Mouse (Mus musculus) midbrain, embryonic 16.5 days (tissue): Measurements from ENCODE around the gene Apoa4. TPM values are rescaled to one million over a fixed set of nuclear protein-coding genes. Genes with fewer than 3 reads are reported as not detected.

Experiments used
- ATAC-seq: fragments of 200-750 bp; cut with Nextera tagmentation; 2 replicates; pipeline ENCODE4 v1.8.0; 2017; ENCODE audit warnings: moderate TSS enrichment
- H3K27ac ChIP-seq: fragments of 300-500 bp; sonication (generic); 2 replicates; pipeline ENCODE4 v1.5.1; 2014; ENCODE audit warnings: mild to moderate bottlenecking, low read length, mixed read lengths
- H3K27me3 ChIP-seq: fragments of 300-500 bp; sonication (generic); 2 replicates; pipeline ENCODE4 v1.6.1; 2014; ENCODE audit warnings: low read depth, low read length, mixed read lengths; ENCODE audit not compliant: control insufficient read depth, insufficient read depth
- H3K36me3 ChIP-seq: fragments of 300-500 bp; sonication (generic); 2 replicates; pipeline ENCODE4 v1.6.1; 2014; ENCODE audit warnings: mild to moderate bottlenecking, low read length, moderate library complexity, mixed read lengths; ENCODE audit not compliant: control insufficient read depth, insufficient read depth
- H3K4me1 ChIP-seq: fragments of 300-500 bp; sonication (generic); 2 replicates; pipeline ENCODE4 v1.6.1; 2014; ENCODE audit warnings: mild to moderate bottlenecking, low read length, mixed read lengths; ENCODE audit not compliant: control insufficient read depth, insufficient read depth
- H3K4me2 ChIP-seq: fragments of 300-500 bp; sonication (generic); 2 replicates; pipeline ENCODE4 v1.6.1; 2014; ENCODE audit warnings: mild to moderate bottlenecking, low read length, mixed read lengths
- H3K4me3 ChIP-seq: fragments of 300-500 bp; sonication (generic); 2 replicates; pipeline ENCODE4 v1.5.1; 2014; ENCODE audit warnings: low read depth, mild to moderate bottlenecking, low read length, moderate library complexity, mixed read lengths
- H3K9ac ChIP-seq: fragments of 300-500 bp; sonication (generic); 2 replicates; pipeline ENCODE4 v1.6.1; 2014; ENCODE audit warnings: low read depth, low read length, mixed read lengths
- H3K9me3 ChIP-seq: fragments of 300-500 bp; sonication (generic); replicated peaks from 2 replicates; pipeline ENCODE4 v1.6.1; 2014; ENCODE audit warnings: mild to moderate bottlenecking, low read length, mixed read lengths; ENCODE audit not compliant: control insufficient read depth, poor library complexity, severe bottlenecking
- WGBS: fragments of 180-500 bp; shearing (Covaris S2); extraction: QIAGEN DNeasy Blood & Tissue Kit; methylation state at CpG from one replicate; pipeline ENCODE4 v1.1.7; 2014; 5-methylcytosine and 5-hydroxymethylcytosine counted together
- polyA plus RNA-seq: library from polyadenylated mRNA; unstranded; fragments of >200 nt; fragmentation: Nextera tagmentation; extraction: Ambion mirVana; gene quantifications from 2 replicates; pipeline ENCODE4 v1.2.1, GENCODE M21; 2015

Apoa4 gene
- polyA plus RNA-seq, 1 experiment from 2014 or later = not detected

GRCm38 (mm10) chr9:46256658-46257385, 16.3 kb downstream of the Apoa4 start:
- H3K27ac ChIP-seq = no peak overlapping the region
- H3K36me3 ChIP-seq = no peaks in the 10 kb centered on the region
- 90% methylated on average over 10 of the region's 10 CpGs for WGBS
- no peaks in the 10 kb centered on the region for H3K9me3 ChIP-seq
- H3K4me1 ChIP-seq = no peaks in the 10 kb centered on the region
- H3K4me2 ChIP-seq = no peak overlapping the region
- no peak overlapping the region for H3K9ac ChIP-seq
- no peak overlapping the region for H3K4me3 ChIP-seq
- no peak for ATAC-seq
- peaks cover 10% of the 10 kb centered on the region for H3K27me3 ChIP-seq

DNA sequence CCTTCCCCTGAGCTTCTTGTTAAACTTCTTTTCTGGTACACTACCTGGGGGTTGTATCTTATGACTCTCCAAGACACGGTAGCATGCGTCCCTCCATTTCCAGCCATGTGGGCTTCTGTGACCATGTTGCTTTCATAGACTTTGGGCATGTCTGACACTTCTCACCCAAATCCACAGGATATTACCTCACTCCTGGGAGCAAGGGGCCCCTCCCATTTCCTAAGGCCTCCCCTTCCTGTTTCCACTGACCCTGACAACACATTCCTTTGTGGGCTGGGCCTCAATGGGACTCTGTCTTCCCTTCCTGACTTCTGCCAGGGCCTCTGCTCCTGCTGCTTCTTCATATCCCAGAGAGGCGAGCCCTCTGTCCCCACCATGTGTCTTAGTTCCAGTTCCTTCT, 17.1 kb downstream of the Apoa4 start:
- no peak overlapping the region for H3K4me3 ChIP-seq
- H3K27me3 ChIP-seq = peaks cover 8% of the 10 kb centered on the region
- no peaks in the 10 kb centered on the region for H3K9me3 ChIP-seq
- no peak overlapping the region for H3K9ac ChIP-seq
- no peak for ATAC-seq
- 85% methylated on average over 3 of the region's 3 CpGs for WGBS
- H3K27ac ChIP-seq = no peak overlapping the region
- H3K36me3 ChIP-seq = no peaks in the 10 kb centered on the region
- no peak overlapping the region for H3K4me2 ChIP-seq
- H3K4me1 ChIP-seq = no peaks in the 10 kb centered on the region

DNA sequence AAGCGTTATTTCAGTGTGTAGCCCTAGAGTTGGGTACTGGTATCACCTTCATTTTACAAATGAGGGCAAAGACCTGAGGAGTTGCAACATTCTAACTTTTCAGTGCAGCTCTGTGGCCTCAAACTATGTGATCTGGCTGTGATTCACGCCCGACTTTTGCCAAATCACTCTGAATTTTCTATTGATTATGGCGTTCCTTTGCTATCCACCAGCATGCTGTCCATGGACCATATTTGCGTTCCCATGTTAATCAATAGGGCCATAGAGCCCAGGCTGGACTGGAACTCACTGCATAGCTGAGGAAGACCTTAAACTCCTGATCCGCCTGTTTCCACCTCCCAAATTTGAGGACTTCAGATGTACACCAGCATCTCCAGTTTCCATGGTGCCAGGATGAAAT, 18.6 kb downstream of the Apoa4 start:
- 91% methylated on average over 6 of the region's 6 CpGs for WGBS
- peaks cover 8% of the 10 kb centered on the region for H3K27me3 ChIP-seq
- H3K27ac ChIP-seq = no peak overlapping the region

DNA sequence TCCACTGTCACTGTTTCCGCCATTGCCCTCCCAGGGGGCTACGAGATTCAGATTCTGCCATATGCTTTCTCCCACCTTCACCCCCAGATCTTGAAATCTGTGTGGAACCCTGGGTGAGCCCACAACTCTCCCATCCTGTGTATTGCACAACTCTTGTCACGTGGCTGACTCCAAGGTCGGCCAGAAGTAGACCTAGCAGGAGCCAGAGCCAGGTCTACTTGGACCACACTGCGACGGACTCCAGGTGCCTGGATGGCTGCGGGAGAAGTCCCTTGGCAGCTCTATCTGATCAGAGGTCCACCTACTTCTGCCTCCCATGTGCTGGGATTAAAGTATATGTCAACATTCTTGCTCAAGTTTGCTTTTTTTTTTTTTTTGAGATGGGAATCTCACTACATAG, 20.6 kb downstream of the Apoa4 start:
- H3K4me1 ChIP-seq = no peaks in the 10 kb centered on the region
- WGBS = 85% methylated on average over 7 of the region's 7 CpGs
- no peak overlapping the region for H3K4me3 ChIP-seq
- no peak for ATAC-seq
- peaks cover 5% of the 10 kb centered on the region for H3K27me3 ChIP-seq
- H3K9me3 ChIP-seq = no peaks in the 10 kb centered on the region
- no peak overlapping the region for H3K27ac ChIP-seq
- no peak overlapping the region for H3K9ac ChIP-seq
- H3K36me3 ChIP-seq = no peaks in the 10 kb centered on the region
- no peak overlapping the region for H3K4me2 ChIP-seq

More for the DNA sequence above, 18.6 kb downstream of the Apoa4 start:
- Histone ChIP-seq H3K4me1 (no peaks in the 10 kb centered on the region), H3K9ac (no peak overlapping the region), H3K4me2 (no peak overlapping the region), H3K36me3 (no peaks in the 10 kb centered on the region), H3K4me3 (no peak overlapping the region), H3K9me3 (no peaks in the 10 kb centered on the region)
- no peak for ATAC-seq

DNA sequence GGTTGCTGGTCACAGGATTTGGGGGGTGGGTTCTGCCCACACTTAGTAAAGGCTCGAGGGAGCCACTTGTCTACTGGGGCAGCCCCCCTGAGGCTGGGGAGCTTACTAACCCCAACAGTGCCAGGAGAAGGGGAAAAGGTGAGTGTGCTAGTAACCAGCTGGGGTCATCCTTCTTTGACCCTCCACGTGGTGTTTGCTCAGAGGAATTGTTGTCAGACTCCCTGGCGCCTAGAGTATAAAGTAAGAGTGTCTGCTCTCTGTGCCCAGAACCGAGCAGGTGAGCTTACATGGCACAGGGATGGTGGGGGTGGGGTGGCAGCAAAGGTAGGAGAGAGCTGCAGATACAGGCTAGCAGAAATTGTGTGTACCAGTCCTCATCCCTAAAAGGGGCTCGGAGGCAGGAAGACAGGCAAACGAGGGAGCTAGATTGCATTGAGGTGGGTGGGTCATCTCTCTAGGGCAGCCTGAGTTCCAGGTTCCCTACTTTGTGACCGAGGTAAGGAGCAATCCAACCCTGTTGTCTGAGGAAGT, 27.9 kb downstream of the Apoa4 start, which contains the start of gene Apoa5:
Gene Apoa5 (plus strand): TSS at position 291 of the 531 bp plus-strand sequence.
- H3K9ac ChIP-seq = no peak within 1 kb of the TSS
- H3K4me1 ChIP-seq = no peaks in the 10 kb centered on the region; the same call in 1 of the 2 replicates
- WGBS = 62% methylated on average over 7 of the region's 7 CpGs
- H3K9me3 ChIP-seq = no peaks in the 10 kb centered on the region
- H3K27ac ChIP-seq = no peak within 1 kb of the TSS
- no peak within 1 kb of the TSS for H3K4me2 ChIP-seq
- no peaks in the 10 kb centered on the region for H3K36me3 ChIP-seq
- peaks cover 19% of the 10 kb centered on the region for H3K27me3 ChIP-seq
- ATAC-seq = no peak
- no peak within 1 kb of the TSS for H3K4me3 ChIP-seq

- Histone ChIP-seq H3K9ac (no peak overlapping the region), H3K4me3 (no peak overlapping the region), H3K36me3 (no peaks in the 10 kb centered on the region), H3K9me3 (no peaks in the 10 kb centered on the region), H3K27ac (no peak overlapping the region), H3K27me3 (peaks cover 19% of the 10 kb centered on the region), H3K4me1 (peaks cover 6% of the 10 kb centered on the region), H3K4me2 (no peak overlapping the region)
- ATAC-seq = no peak
- WGBS = 86% methylated on average over 5 of the region's 5 CpGs
Observed at GRCm38 (mm10) chr9:46269125-46269524, 28.6 kb downstream of the Apoa4 start.

GRCm38 (mm10) chr9:46270782-46271181, 30.3 kb downstream of the Apoa4 start:
- no peak overlapping the region for H3K4me2 ChIP-seq
- peaks cover 6% of the 10 kb centered on the region for H3K4me1 ChIP-seq
- ATAC-seq = no peak
- WGBS = 94% methylated on average over 4 of the region's 4 CpGs
- H3K9me3 ChIP-seq = no peaks in the 10 kb centered on the region
- no peak overlapping the region for H3K4me3 ChIP-seq
- no peak overlapping the region for H3K27ac ChIP-seq
- H3K36me3 ChIP-seq = peaks cover 3% of the 10 kb centered on the region
- peaks cover 19% of the 10 kb centered on the region for H3K27me3 ChIP-seq
- no peak overlapping the region for H3K9ac ChIP-seq

- WGBS = 86% methylated on average over 9 of the region's 9 CpGs
- Histone ChIP-seq H3K9me3 (no peaks in the 10 kb centered on the region), H3K27me3 (peaks cover 19% of the 10 kb centered on the region), H3K4me2 (no peak overlapping the region), H3K4me1 (peaks cover 6% of the 10 kb centered on the region), H3K9ac (no peak overlapping the region), H3K36me3 (peaks cover 16% of the 10 kb centered on the region), H3K27ac (no peak overlapping the region), H3K4me3 (no peak overlapping the region)
- no peak for ATAC-seq
Observed at GRCm38 (mm10) chr9:46272070-46272469, 31.6 kb downstream of the Apoa4 start.

DNA sequence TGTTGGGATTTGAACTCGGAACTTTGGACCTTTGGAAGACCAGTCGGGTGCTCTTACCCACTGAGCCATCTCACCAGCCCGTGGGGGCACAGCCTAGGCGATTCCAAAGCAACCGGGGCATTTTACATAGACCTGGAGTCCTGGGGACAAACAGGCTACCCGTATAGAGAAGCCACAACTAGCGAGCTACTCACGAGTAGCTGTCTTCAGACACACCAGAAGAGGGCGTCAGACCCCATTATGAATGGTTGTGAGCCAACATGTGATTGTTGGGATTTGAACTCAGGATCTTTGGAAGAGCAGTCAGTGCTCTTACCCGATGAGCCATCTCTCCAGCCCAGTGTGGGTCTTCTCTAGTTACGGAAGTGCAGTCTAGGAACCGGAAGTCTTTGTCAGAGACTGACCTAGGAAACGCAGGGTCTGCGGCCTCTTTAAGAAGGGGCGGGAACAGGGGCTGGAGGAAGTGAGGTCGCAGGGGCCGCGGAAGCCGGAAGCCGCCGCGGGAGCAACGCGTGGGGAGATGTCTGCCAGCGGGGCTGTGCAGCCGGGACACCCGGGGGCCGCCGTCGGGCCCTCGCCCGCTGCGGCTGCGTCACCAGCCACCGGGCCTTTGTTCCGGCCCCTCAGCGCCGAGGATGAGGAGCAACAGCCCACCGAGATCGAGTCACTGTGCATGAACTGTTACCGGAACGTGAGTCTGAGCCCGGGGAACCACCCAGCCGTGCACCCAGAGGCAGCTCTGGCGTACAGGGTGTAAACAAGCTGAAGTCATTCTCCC, 32.4 kb downstream of the Apoa4 start, which contains the start of gene Zpr1:
Gene Zpr1 (plus strand): TSS at position 388 of the 778 bp plus-strand sequence.
- H3K4me1 ChIP-seq = peaks cover 6% of the 10 kb centered on the region
- H3K27me3 ChIP-seq = peaks cover 15% of the 10 kb centered on the region
- H3K4me2 ChIP-seq = peak within 1 kb of the TSS; percentile 80
- peak within 1 kb of the TSS; percentile 72 for H3K4me3 ChIP-seq
- peak within 1 kb of the TSS; percentile 74 for H3K9ac ChIP-seq
- peaks cover 23% of the 10 kb centered on the region for H3K36me3 ChIP-seq
- ATAC-seq = peak; percentile 97
- peak within 1 kb of the TSS; percentile 59 for H3K27ac ChIP-seq
- H3K9me3 ChIP-seq = no peaks in the 10 kb centered on the region
- 5% methylated on average over 42 of the region's 45 CpGs for WGBS
